Mouse (Mus musculus) heart, postnatal 0 days (tissue): Measurements from ENCODE around the gene Cyb5d1. TPM values are rescaled to one million over a fixed set of nuclear protein-coding genes. Genes with fewer than 3 reads are reported as not detected.

ENCODE experiments used
- ATAC-seq: fragments of 200-750 bp; cut with Nextera tagmentation; 2 replicates; pipeline ENCODE4 v1.8.0; 2017; ENCODE audit warnings: low read depth, moderate number of reproducible peaks, moderate library complexity; ENCODE audit not compliant: insufficient read depth
- DNase-seq: peaks from one replicate; pipeline ENCODE4 v3.0.0-alpha.2; 2016; ENCODE audit warnings: low spot score
- H3K27ac ChIP-seq: fragments of 300-500 bp; sonication (generic); 2 replicates; pipeline ENCODE4 v1.5.1; 2014; ENCODE audit warnings: low read depth, mild to moderate bottlenecking
- H3K27me3 ChIP-seq: fragments of 300-500 bp; sonication (generic); 2 replicates; pipeline ENCODE4 v1.6.1; 2014; ENCODE audit warnings: low read length, mixed read lengths; ENCODE audit not compliant: control insufficient read depth, insufficient read depth
- H3K36me3 ChIP-seq: fragments of 300-500 bp; sonication (generic); replicated peaks from 2 replicates; pipeline ENCODE4 v1.6.1; 2014; ENCODE audit warnings: low read length, mixed read lengths; ENCODE audit not compliant: control insufficient read depth, insufficient read depth
- H3K4me1 ChIP-seq: fragments of 300-500 bp; sonication (generic); 2 replicates; pipeline ENCODE4 v1.6.1; 2014; ENCODE audit warnings: antibody characterized with exemption; ENCODE audit not compliant: control insufficient read depth, insufficient read depth
- H3K4me2 ChIP-seq: fragments of 300-500 bp; sonication (generic); 2 replicates; pipeline ENCODE4 v1.6.1; 2014; ENCODE audit warnings: low read depth, mild to moderate bottlenecking, low read length, moderate library complexity
- H3K4me3 ChIP-seq: fragments of 300-500 bp; sonication (generic); 2 replicates; pipeline ENCODE4 v1.5.1; 2014; ENCODE audit warnings: low read depth, low read length
- H3K9ac ChIP-seq: fragments of 300-500 bp; sonication (generic); replicated peaks from 2 replicates; pipeline ENCODE4 v1.6.1; 2014; ENCODE audit warnings: low read depth, low read length, mixed read lengths
- H3K9me3 ChIP-seq: fragments of 300-500 bp; sonication (generic); replicated peaks from 2 replicates; pipeline ENCODE4 v1.6.1; 2016; ENCODE audit warnings: low read length; ENCODE audit not compliant: control insufficient read depth
- CTCF ChIP-seq: IDR thresholded peaks from 2 replicates; pipeline ENCODE4 v1.5.1; 2016; ENCODE audit warnings: antibody characterized with exemption, control low read depth, low read depth
- EP300 ChIP-seq: IDR thresholded peaks from 2 replicates; pipeline ENCODE4 v1.6.1; 2016; ENCODE audit warnings: antibody characterized with exemption, low read depth
- WGBS: fragments of 180-500 bp; shearing (Covaris S2); extraction: QIAGEN DNeasy Blood & Tissue Kit; methylation state at CpG from one replicate; pipeline ENCODE4 v1.1.7; 2014; 5-methylcytosine and 5-hydroxymethylcytosine counted together
- polyA plus RNA-seq: library from polyadenylated mRNA; unstranded; fragments of >200 nt; fragmentation: Nextera tagmentation; extraction: Ambion mirVana; gene quantifications from 2 replicates; pipeline ENCODE4 v1.2.1, GENCODE M21; 2015
- total RNA-seq: library from RNA; depleted of rRNA; stranded (reverse); fragments of >200 nt; gene quantifications from 2 replicates; pipeline ENCODE4 v1.2.3, GENCODE M21; 2014; ENCODE audit warnings: low replicate concordance

The Cyb5d1 gene
- total and polyA plus RNA-seq, 2 experiments from 2014 or later = 16.7 to 17.6 TPM

DNA sequence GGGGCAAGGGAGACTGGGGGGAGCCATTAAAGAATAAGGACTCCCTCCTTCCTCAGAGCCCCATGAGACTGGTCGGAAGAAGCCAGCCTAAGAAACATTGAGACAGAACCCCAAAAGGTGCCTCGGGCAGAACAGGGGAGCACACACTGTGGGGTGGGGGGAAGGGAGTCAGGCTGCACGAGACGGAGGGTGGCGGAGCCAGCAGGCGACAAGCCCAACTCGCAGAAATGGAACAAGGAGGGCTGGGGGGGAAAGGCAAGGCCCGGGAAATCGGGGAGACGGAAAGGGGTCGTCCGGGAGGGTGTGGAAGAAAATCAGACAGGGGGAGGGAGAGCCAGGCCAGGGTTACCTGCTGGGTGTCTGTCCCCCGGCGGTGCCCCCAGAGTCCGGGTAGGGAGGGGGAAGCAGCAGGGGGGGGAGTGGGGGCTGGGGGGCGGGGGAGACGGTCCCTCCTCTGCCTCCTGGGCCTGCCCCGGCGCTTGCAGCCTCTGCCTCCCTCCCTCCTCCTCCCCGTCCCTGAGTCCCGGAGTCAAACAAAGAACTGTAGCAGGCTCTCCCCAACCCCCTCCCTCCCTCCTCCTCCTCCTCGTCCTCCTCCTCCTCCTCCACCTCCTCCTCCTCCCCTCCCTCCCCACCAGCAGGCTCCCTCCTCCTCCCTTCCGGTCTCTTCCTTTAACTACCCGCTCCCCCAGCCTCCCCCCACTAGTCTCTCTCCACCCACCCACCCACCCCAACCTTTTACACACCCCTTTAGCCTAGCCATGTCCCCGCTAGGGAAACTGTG is 20.4 kb upstream of the Cyb5d1 start:
- Histone ChIP-seq H3K36me3 (peaks cover 11% of the 10 kb centered on the region; the same call in 1 of the 2 replicates), H3K27me3 (0 out of 2 replicates have a peak, but pooled peaks cover 3% of the 10 kb centered on the region), H3K4me3 (peak overlapping the region; percentile 61), H3K4me2 (peak overlapping the region; percentile 95), H3K27ac (peak overlapping the region; percentile 99), H3K4me1 (peaks cover 45% of the 10 kb centered on the region), H3K9ac (peak overlapping the region; percentile 82), H3K9me3 (no peaks in the 10 kb centered on the region)
- 0% methylated on average over 14 of the region's 25 CpGs for WGBS
- peak; percentile 81 for DNase-seq
- TF ChIP-seq EP300 = peak; percentile 1; the same call in 1 of the 2 replicates
- no peak for TF ChIP-seq CTCF
- peak; percentile 9; the same call in 1 of the 2 replicates for ATAC-seq

DNA sequence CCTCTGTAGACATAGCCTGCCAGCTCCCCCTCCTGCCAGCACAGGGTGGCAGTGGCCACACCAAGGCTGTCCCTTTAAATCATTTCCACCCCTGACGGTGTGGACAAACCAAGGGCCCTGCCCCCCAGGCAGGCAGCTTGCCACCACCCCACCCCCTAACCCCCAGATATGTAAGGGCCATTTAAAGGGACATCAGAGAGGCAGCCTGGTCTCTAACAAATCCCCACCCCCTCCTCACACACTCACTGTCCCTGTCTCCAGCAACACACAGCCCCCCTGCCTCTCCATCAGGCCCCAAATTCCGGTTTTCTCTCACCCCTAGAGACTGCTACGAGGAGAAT is 19.9 kb upstream of the Cyb5d1 start:
- whole genome bisulfite sequencing = 0% methylated on average over 3 of the region's 3 CpGs
- ATAC-seq = peak; percentile 24
- Histone ChIP-seq H3K27me3 (no peaks in the 10 kb centered on the region), H3K9me3 (no peaks in the 10 kb centered on the region), H3K4me2 (peak overlapping the region; percentile 95), H3K36me3 (peaks cover 11% of the 10 kb centered on the region; the same call in 1 of the 2 replicates), H3K27ac (peak overlapping the region; percentile 99), H3K9ac (peak overlapping the region; percentile 82), H3K4me3 (peak overlapping the region; percentile 61), H3K4me1 (peaks cover 40% of the 10 kb centered on the region)
- TF ChIP-seq EP300 (peak; percentile 28; the same call in 1 of the 2 replicates), CTCF (peak; percentile 38)
- peak; percentile 86 for DNase-seq

- Histone ChIP-seq H3K27me3 (no peaks in the 10 kb centered on the region), H3K4me2 (peak overlapping the region; percentile 95), H3K4me3 (peak overlapping the region; percentile 61), H3K27ac (peak overlapping the region; percentile 99), H3K4me1 (peaks cover 37% of the 10 kb centered on the region), H3K9me3 (no peaks in the 10 kb centered on the region), H3K9ac (peak overlapping the region; percentile 82), H3K36me3 (peaks cover 11% of the 10 kb centered on the region; the same call in 1 of the 2 replicates)
- 34% methylated on average over 4 of the region's 4 CpGs for WGBS
- ATAC-seq (no peak), DNase-seq (no peak)
- TF ChIP-seq EP300 = no peak; the same call in 1 of the 2 replicates
- TF ChIP-seq CTCF = no peak
These were observed 19.2 kb upstream of the Cyb5d1 start for GRCm38 (mm10) chr11:69414421-69415326.

DNA sequence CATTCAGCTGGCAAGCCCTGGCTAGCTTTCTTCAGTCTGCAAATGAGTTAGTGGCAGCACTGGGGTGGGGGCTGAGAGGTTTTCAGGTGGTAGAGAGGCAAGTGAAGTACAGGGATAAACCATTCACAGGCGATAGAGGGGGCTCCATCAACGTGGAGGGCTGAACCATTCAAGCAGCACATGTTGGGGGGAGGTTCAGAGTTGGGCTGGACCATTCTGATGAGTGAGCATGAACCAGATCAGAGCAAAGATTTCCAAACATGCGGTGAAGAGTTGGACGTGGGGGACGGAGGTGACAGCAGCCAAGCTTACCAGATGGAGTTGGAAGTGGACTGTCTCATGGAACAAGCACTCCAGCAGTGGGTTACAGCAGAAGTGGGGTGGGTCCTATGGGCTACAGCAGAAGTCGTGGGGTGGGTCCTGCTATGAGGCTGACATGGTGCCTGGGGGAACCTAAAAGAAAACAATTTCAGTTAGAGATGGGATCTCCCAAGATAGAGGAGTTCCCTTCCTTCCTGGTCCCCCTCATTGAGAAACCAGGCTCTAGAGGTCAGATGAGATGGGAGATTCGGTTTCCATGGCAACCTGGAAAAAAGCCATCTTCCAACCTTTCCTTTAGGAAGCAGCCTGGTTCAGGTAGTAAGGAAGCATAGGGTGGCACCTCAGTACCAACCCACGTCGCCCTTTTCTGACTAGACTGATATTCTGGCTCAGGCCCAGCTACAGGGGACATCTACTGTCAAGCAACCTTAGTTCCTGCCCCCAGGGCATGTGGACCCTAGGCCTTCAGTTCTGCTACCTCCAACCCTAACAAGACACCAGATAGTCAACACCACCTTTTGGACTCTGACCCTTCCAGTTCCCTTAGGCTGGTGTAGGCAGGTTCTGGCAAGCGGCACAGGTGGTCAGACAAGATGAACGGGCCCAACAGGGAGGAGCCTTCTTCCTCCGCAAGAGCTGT is 18.1 kb upstream of the Cyb5d1 start, which contains the start of gene Kdm6b:
Kdm6b (minus strand) TSS at position 455 of the 961 bp plus-strand sequence.
- Histone ChIP-seq H3K36me3 (peaks cover 11% of the 10 kb centered on the region; the same call in 1 of the 2 replicates), H3K27ac (peak within 1 kb of the TSS; percentile 99), H3K9me3 (no peaks in the 10 kb centered on the region), H3K4me2 (peak within 1 kb of the TSS; percentile 95), H3K4me3 (peak within 1 kb of the TSS; percentile 61), H3K27me3 (no peaks in the 10 kb centered on the region), H3K4me1 (peaks cover 37% of the 10 kb centered on the region), H3K9ac (no peak within 1 kb of the TSS)
- TF ChIP-seq CTCF = no peak
- no peak for TF ChIP-seq EP300
- WGBS = 41% methylated on average over 12 of the region's 12 CpGs
- ATAC-seq (no peak), DNase-seq (no peak)

DNA sequence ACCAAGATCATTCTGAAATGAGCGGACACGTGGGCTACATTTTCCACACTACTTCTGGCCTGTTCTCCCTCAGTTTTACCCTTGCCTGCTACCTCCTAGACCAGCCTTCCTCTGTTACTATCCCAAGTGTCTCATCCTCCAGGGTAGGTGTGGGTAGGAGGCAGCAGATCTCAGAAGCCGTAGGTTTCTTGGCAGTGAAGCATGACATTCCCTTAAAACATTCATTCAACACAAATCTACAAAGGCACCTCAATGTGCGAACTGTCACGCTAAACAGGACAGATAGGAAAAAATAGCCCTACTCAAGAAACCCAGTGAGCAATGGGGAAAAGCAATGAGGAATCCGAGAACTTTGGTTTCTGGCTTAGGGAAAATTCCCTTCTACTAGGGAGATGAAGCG is 17.1 kb upstream of the Cyb5d1 start:
- H3K27ac ChIP-seq = peak overlapping the region; percentile 98; the same call in 1 of the 2 replicates
- 54% methylated on average over 7 of the region's 7 CpGs for WGBS
- TF ChIP-seq EP300 (no peak), CTCF (no peak)
- no peak overlapping the region for H3K9ac ChIP-seq
- ATAC-seq (no peak), DNase-seq (no peak)
- H3K4me1 ChIP-seq = peaks cover 44% of the 10 kb centered on the region
- no peak overlapping the region for H3K4me2 ChIP-seq
- peaks cover 15% of the 10 kb centered on the region for H3K36me3 ChIP-seq
- H3K27me3 ChIP-seq = no peaks in the 10 kb centered on the region
- H3K4me3 ChIP-seq = no peak overlapping the region
- H3K9me3 ChIP-seq = no peaks in the 10 kb centered on the region
